Mouse (Mus musculus): ENCODE measurements around the gene Flvcr1. TPM values are rescaled to one million over a fixed set of nuclear protein-coding genes. Genes with fewer than 3 reads are reported as not detected.

The Flvcr1 gene
- polyA plus RNA-seq, 1 experiment: 56.7 TPM

DNA sequence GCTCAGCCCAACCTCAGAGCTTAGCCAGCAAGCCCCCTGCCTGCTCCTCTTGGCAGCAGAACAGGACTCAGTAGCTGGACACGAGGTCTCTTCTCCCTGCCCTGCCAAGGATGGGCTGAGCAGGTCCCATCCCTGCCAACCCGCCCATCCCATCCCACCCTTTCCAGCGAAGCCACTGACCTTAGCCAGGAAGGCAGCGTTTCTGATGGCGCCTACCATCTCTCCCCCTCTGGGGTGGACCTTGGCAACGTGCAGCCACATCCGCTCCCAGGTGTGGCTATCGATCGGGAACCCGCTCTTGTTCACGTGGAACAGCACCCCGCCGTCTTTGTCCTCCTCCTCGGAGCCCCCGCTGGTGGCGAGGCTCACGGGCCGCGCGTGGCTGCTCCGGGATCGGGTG lies 48.0 kb downstream of the Flvcr1 start:
- Histone ChIP-seq H3K27me3 (ENCODE audit: control insufficient read depth, insufficient read depth, low read length) (peaks cover 25% of the 10 kb centered on the region), H3K4me3 (ENCODE audit: control insufficient read depth, insufficient read depth, low read length) (peak overlapping the region; percentile 45), H3K36me3 (ENCODE audit: control insufficient read depth, insufficient read depth, low read length) (no peaks in the 10 kb centered on the region), H3K4me1 (replicated peaks; ENCODE audit: control insufficient read depth, insufficient read depth, low read length) (peaks cover 14% of the 10 kb centered on the region), H3K27ac (ENCODE audit: control insufficient read depth, insufficient read depth, low read length) (no peak overlapping the region)
- 11% methylated on average over 22 of the region's 22 CpGs for WGBS
- TF ChIP-seq CTCF (IDR thresholded peaks at IDR 0.05; ENCODE audit: borderline replicate concordance, control insufficient read depth, extremely low read depth, insufficient read depth, low read length, poor library complexity): no peak
- TF ChIP-seq POLR2A (IDR thresholded peaks at IDR 0.05; ENCODE audit: control insufficient read depth, extremely low read depth, insufficient read depth, low read length, poor library complexity): no peak
- DNase-seq: no peak

DNA sequence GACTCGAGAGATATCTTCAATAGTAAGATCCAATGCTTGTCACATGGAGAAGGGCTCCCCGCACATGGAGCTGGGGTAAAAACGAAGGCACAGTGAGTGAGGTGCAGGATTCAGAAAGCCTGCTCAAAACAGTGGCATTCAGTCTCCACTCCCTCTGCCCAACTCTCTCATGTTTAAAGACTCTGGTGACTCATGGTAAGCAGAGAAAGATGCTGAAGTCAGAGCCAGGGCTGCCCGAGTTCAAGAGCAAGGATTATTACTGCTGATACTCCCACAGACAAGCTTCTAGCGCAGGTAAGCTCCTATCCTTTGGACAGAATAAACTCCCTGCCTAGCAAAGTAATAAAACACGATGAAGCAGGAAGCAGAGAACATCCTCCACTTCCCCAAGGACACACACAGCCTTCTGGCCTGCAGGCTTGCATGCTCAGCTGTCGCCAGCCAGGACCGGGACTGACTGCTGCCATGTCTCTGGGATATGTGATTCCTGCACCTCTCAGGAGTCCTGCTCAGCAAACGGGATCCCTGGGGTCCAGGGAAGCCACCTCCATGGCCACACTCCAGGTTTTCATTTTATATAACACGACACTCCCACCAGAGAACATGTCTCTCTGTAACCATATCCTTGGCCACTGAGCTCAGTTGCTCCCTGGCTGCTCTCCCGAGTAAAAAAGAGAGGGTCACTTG lies 48.9 kb downstream of the Flvcr1 start:
- H3K27ac ChIP-seq (ENCODE audit: control insufficient read depth, insufficient read depth, low read length): no peak overlapping the region
- H3K27me3 ChIP-seq (ENCODE audit: control insufficient read depth, insufficient read depth, low read length): peaks cover 25% of the 10 kb centered on the region
- no peak for DNase-seq
- H3K36me3 ChIP-seq (ENCODE audit: control insufficient read depth, insufficient read depth, low read length): no peaks in the 10 kb centered on the region
- peaks cover 14% of the 10 kb centered on the region for H3K4me1 ChIP-seq (replicated peaks; ENCODE audit: control insufficient read depth, insufficient read depth, low read length)
- 77% methylated on average over 11 of the region's 11 CpGs for WGBS
- no peak overlapping the region for H3K4me3 ChIP-seq (ENCODE audit: control insufficient read depth, insufficient read depth, low read length)
- TF ChIP-seq POLR2A (IDR thresholded peaks at IDR 0.05; ENCODE audit: control insufficient read depth, extremely low read depth, insufficient read depth, low read length, poor library complexity) (no peak), CTCF (IDR thresholded peaks at IDR 0.05; ENCODE audit: borderline replicate concordance, control insufficient read depth, extremely low read depth, insufficient read depth, low read length, poor library complexity) (no peak)

DNA sequence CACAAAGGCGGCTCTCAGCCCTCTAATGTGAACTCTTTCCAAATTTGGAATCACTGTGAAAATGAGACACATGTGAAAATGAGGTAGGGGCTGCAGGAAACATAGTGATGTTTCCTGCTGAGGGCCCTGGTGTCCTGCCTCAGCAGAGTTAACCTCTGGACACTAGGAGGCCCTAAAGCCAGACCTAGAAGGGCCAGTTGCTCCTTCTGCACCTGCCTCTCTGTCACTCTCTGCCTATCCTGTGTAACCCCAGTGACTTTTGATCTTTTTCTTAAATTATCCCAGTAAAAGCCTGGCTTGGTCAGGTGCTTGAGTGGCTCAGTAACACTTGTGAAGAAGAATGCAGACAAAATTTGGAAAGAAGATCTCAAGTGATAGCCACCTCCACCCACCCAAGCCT lies 51.1 kb downstream of the Flvcr1 start:
- no peak for DNase-seq
- Histone ChIP-seq H3K27ac (ENCODE audit: control insufficient read depth, insufficient read depth, low read length) (no peak overlapping the region), H3K4me3 (ENCODE audit: control insufficient read depth, insufficient read depth, low read length) (no peak overlapping the region), H3K4me1 (replicated peaks; ENCODE audit: control insufficient read depth, insufficient read depth, low read length) (peaks cover 14% of the 10 kb centered on the region), H3K27me3 (ENCODE audit: control insufficient read depth, insufficient read depth, low read length) (peaks cover 23% of the 10 kb centered on the region), H3K36me3 (ENCODE audit: control insufficient read depth, insufficient read depth, low read length) (no peaks in the 10 kb centered on the region)
- TF ChIP-seq CTCF (IDR thresholded peaks at IDR 0.05; ENCODE audit: borderline replicate concordance, control insufficient read depth, extremely low read depth, insufficient read depth, low read length, poor library complexity) (no peak), POLR2A (IDR thresholded peaks at IDR 0.05; ENCODE audit: control insufficient read depth, extremely low read depth, insufficient read depth, low read length, poor library complexity) (no peak)
- WGBS: 90% methylated on average over 1 of the region's 1 CpGs

GRCm38 (mm10) chr1:190974191-190974590 lies 51.8 kb downstream of the Flvcr1 start:
- Histone ChIP-seq H3K27ac (ENCODE audit: control insufficient read depth, insufficient read depth, low read length) (no peak overlapping the region), H3K4me3 (ENCODE audit: control insufficient read depth, insufficient read depth, low read length) (no peak overlapping the region), H3K27me3 (ENCODE audit: control insufficient read depth, insufficient read depth, low read length) (peaks cover 20% of the 10 kb centered on the region), H3K36me3 (ENCODE audit: control insufficient read depth, insufficient read depth, low read length) (no peaks in the 10 kb centered on the region), H3K4me1 (replicated peaks; ENCODE audit: control insufficient read depth, insufficient read depth, low read length) (peaks cover 12% of the 10 kb centered on the region)
- WGBS: 89% methylated on average over 8 of the region's 8 CpGs
- no peak for DNase-seq
- TF ChIP-seq CTCF (IDR thresholded peaks at IDR 0.05; ENCODE audit: borderline replicate concordance, control insufficient read depth, extremely low read depth, insufficient read depth, low read length, poor library complexity) (no peak), POLR2A (IDR thresholded peaks at IDR 0.05; ENCODE audit: control insufficient read depth, extremely low read depth, insufficient read depth, low read length, poor library complexity) (no peak)

DNA sequence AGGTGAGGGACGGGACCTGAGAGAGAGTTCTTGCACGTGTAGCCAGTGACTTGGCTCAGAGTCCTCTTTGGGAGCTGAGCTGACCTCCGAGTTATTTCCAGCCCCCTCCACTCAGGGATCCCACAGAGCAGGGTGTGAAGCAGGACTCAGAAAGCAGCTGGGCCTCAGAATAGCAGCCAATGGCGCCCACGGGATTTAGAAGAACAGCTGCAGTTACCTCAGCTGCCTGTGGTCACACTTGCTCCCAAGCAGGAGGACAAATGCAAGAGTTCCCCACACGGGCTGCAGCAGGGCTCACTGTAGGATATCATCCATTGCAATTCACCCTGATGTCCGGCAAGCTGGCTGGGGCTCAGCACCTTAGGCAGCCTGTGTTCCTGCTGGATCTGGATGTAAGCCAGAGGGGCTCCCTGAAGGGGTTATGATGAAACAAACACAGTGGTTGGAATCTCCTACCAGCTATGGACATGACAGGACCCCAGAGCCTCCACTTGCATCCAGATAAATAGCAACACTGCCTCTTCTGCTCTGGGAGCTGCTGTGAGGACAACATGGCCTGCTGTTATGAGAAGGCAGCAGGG lies 53.3 kb downstream of the Flvcr1 start:
- H3K4me3 ChIP-seq (ENCODE audit: control insufficient read depth, insufficient read depth, low read length): no peak overlapping the region
- DNase-seq: no peak
- H3K4me1 ChIP-seq (replicated peaks; ENCODE audit: control insufficient read depth, insufficient read depth, low read length): no peaks in the 10 kb centered on the region
- 67% methylated on average over 7 of the region's 7 CpGs for WGBS
- H3K27ac ChIP-seq (ENCODE audit: control insufficient read depth, insufficient read depth, low read length): no peak overlapping the region
- no peaks in the 10 kb centered on the region for H3K36me3 ChIP-seq (ENCODE audit: control insufficient read depth, insufficient read depth, low read length)
- peaks cover 7% of the 10 kb centered on the region; the same call in 1 of the 2 replicates for H3K27me3 ChIP-seq (ENCODE audit: control insufficient read depth, insufficient read depth, low read length)
- TF ChIP-seq CTCF (IDR thresholded peaks at IDR 0.05; ENCODE audit: borderline replicate concordance, control insufficient read depth, extremely low read depth, insufficient read depth, low read length, poor library complexity) (no peak), POLR2A (IDR thresholded peaks at IDR 0.05; ENCODE audit: control insufficient read depth, extremely low read depth, insufficient read depth, low read length, poor library complexity) (no peak)

DNA sequence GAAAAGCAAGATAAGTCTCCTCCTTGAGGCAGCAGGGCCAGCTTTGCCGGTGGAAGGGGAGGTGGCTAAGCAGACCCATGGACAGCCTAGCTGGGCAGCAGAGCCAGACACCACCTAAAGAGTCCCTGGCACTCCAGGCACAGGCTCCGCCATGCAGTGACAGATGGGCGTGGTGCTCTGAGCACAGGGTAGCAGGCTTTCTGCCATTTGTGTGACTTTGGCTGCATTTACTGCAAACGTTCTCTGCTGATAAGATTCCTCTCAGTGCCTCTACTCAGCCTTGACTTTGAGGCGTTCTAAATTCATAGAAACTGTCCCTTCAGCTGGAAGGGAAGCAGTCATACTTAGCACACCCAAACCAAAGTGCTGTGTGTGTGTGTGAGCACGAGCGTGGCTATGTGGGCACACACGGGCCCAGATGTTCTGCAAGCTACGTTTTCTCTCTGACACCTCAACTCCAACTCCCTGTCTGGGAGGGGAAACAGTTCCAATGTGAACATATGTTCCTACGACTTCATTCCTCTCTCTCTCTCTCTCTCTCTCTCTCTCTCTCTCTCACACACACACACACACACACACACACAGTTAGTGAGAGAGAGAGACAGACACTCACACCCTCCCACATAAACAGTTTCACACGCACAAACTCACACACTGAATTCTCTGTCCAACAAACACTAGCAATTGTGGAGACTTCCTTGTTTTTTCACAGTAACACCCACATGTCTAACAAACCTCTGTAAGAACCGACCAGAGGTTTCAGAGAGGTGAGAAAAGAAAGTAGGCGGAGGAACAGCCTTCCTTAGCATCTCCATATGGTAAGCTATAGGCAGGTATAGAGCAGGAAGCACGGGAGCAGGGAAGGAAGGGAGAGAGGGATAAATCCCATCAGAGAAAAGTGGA lies 54.0 kb downstream of the Flvcr1 start:
- H3K36me3 ChIP-seq (ENCODE audit: control insufficient read depth, insufficient read depth, low read length): no peaks in the 10 kb centered on the region
- 76% methylated on average over 14 of the region's 14 CpGs for WGBS
- no peak for DNase-seq
- TF ChIP-seq CTCF (IDR thresholded peaks at IDR 0.05; ENCODE audit: borderline replicate concordance, control insufficient read depth, extremely low read depth, insufficient read depth, low read length, poor library complexity) (no peak), POLR2A (IDR thresholded peaks at IDR 0.05; ENCODE audit: control insufficient read depth, extremely low read depth, insufficient read depth, low read length, poor library complexity) (no peak)
- H3K27ac ChIP-seq (ENCODE audit: control insufficient read depth, insufficient read depth, low read length): no peak overlapping the region
- H3K4me3 ChIP-seq (ENCODE audit: control insufficient read depth, insufficient read depth, low read length): no peak overlapping the region
- H3K27me3 ChIP-seq (ENCODE audit: control insufficient read depth, insufficient read depth, low read length): peaks cover 3% of the 10 kb centered on the region; the same call in 1 of the 2 replicates
- no peaks in the 10 kb centered on the region for H3K4me1 ChIP-seq (replicated peaks; ENCODE audit: control insufficient read depth, insufficient read depth, low read length)
